Mouse (Mus musculus) heart, postnatal 0 days (tissue): ENCODE results near the gene Lhfp.

Experiments
- CTCF ChIP-seq: IDR thresholded peaks from 2 replicates; pipeline ENCODE4 v1.5.1; 2016; ENCODE audit warnings: antibody characterized with exemption, control low read depth, low read depth
- EP300 ChIP-seq: IDR thresholded peaks from 2 replicates; pipeline ENCODE4 v1.6.1; 2016; ENCODE audit warnings: antibody characterized with exemption, low read depth

GRCm38 (mm10) chr3:53252556-53252955 is 211.2 kb downstream of the Lhfp start:
- TF ChIP-seq CTCF: no peak
- no peak for TF ChIP-seq EP300
